Mouse (Mus musculus) ovary, postnatal 14 days (tissue): ENCODE data around the gene Trim29.

Experiments
- DNase-seq: peaks from one replicate; pipeline ENCODE4 v3.0.0; 2022; ENCODE audit warnings: low spot score

Trim29 gene

GRCm38 (mm10) chr9:43310538-43310937, at the start of gene Trim29:
Gene Trim29, plus strand, starts transcription at chr9:43310848.
- DNase-seq, result no peak

GRCm38 (mm10) chr9:43261124-43261907, 49.3 kb upstream of the Trim29 start:
- DNase-seq, result no peak

- no peak for DNase-seq
Measured at GRCm38 (mm10) chr9:43261941-43262340, 48.7 kb upstream of the Trim29 start.

- no peak for DNase-seq
Measured at GRCm38 (mm10) chr9:43262390-43262789, 48.3 kb upstream of the Trim29 start.

- DNase-seq, result no peak
Measured at GRCm38 (mm10) chr9:43262811-43263550, 47.7 kb upstream of the Trim29 start.

- DNase-seq, result no peak
Measured at GRCm38 (mm10) chr9:43263946-43264451, 46.6 kb upstream of the Trim29 start.

GRCm38 (mm10) chr9:43265194-43265593, 45.5 kb upstream of the Trim29 start:
- DNase-seq, result no peak

GRCm38 (mm10) chr9:43267357-43267756, 43.3 kb upstream of the Trim29 start:
- no peak for DNase-seq

- DNase-seq, result no peak
Measured at GRCm38 (mm10) chr9:43269166-43269565, 41.5 kb upstream of the Trim29 start.

- DNase-seq, result no peak
Measured at GRCm38 (mm10) chr9:43270723-43271252, 39.9 kb upstream of the Trim29 start.

GRCm38 (mm10) chr9:43271761-43272518, 38.7 kb upstream of the Trim29 start:
- no peak for DNase-seq

GRCm38 (mm10) chr9:43273735-43274134, 36.9 kb upstream of the Trim29 start:
- DNase-seq, result no peak

GRCm38 (mm10) chr9:43284284-43284683, 26.4 kb upstream of the Trim29 start:
- peak; percentile 85 for DNase-seq

- no peak for DNase-seq
Measured at GRCm38 (mm10) chr9:43285281-43285680, 25.4 kb upstream of the Trim29 start.

- peak; percentile 78 for DNase-seq
Measured at GRCm38 (mm10) chr9:43286870-43287269, 23.8 kb upstream of the Trim29 start.

- DNase-seq, result no peak
Measured at GRCm38 (mm10) chr9:43293058-43293457, 17.6 kb upstream of the Trim29 start.

GRCm38 (mm10) chr9:43300394-43300793, 10.3 kb upstream of the Trim29 start:
- DNase-seq, result no peak

- DNase-seq, result no peak
Measured at GRCm38 (mm10) chr9:43302989-43303388, 7.7 kb upstream of the Trim29 start.

- DNase-seq, result no peak
Measured at GRCm38 (mm10) chr9:43305882-43306281, 4.8 kb upstream of the Trim29 start.

- no peak for DNase-seq
Measured at GRCm38 (mm10) chr9:43309087-43309872, 1.4 kb upstream of the Trim29 start.

- DNase-seq, result no peak
Measured at GRCm38 (mm10) chr9:43312190-43312589, 1.5 kb downstream of the Trim29 start.
